Mouse (Mus musculus): ENCODE measurements at regions not wholly inside any gene's neighbourhood (a gene's known extent, or its start where the extent isn't known, plus 50 kb on each side); places are given as distances from the start of the nearest gene placed in this dataset.

DNA sequence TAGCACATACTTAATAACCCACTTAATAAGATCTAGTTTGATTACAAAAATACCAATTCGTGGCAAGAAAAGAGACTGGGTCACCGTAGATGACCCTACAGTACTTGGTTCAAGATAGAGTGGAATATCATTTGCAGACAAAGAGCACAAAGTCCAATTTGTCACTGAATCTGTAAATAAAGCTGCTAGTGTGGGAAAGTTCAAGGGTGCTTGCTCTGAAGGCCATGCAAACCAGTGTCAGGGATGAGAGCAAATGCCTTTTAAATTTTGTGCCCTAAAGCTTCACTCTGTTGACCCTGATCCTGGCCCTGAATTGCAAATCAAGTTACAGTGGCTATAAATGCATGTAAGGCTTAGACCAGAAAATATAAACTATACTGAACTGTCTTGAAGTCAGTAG, 113.1 kb downstream of the Cd55b start:
- H3K27me3 ChIP-seq (ENCODE audit: control insufficient read depth, insufficient read depth, low read length) = no peaks in the 10 kb centered on the region
- TF ChIP-seq POLR2A (IDR thresholded peaks at IDR 0.05; ENCODE audit: insufficient read depth, low read depth, low read length) (no peak), EP300 (IDR thresholded peaks at IDR 0.05; ENCODE audit: insufficient read depth, low read depth, low read length) (no peak), CTCF (IDR thresholded peaks at IDR 0.05) (no peak)
- no peak overlapping the region for H3K27ac ChIP-seq
- intact Hi-C loops (cut with DNase I) = no loop called here
- no peak overlapping the region for H3K9ac ChIP-seq (ENCODE audit: low read depth, low read length)
- H3K79me2 ChIP-seq (replicated peaks; ENCODE audit: control insufficient read depth, insufficient read depth, low read length) = no peaks in the 10 kb centered on the region
- 58% methylated on average over 2 of the region's 2 CpGs for whole genome bisulfite sequencing
- no peaks in the 10 kb centered on the region for H3K4me1 ChIP-seq (ENCODE audit: control insufficient read depth, insufficient read depth, low read length)
- no peaks in the 10 kb centered on the region for H3K36me3 ChIP-seq (ENCODE audit: control insufficient read depth, insufficient read depth, low read length)
- no peak for DNase-seq
- H3K4me3 ChIP-seq = no peak overlapping the region

DNA sequence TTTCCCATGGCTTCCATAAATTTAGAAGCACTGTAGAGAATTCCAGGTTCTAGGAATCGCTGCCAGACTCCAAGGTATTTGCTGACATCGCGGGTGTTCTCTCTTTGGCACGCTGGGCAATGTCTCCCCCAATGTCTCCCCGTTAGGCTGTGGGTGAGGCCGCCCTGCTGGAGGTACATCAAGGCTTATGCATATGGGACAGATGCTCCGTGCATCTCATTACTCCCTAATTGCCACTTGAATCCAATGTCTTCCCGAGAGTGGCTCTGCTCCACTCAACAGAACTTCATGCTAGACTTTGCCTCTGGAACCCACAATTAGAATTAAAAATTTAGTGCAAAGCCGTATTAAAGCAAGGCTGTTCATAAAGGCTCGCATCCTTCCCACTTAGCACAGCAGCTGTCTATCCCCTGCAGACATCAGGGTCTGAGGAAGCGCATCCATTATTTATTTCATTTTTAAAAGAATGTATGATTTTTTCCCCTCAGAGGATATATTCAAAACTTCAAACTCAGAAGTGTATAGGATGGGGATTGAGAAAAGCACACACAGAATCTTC, 120.9 kb downstream of the Cd55b start:
- Histone ChIP-seq H3K36me3 (ENCODE audit: control insufficient read depth, insufficient read depth, low read length) (no peaks in the 10 kb centered on the region), H3K27ac (no peak overlapping the region), H3K79me2 (replicated peaks; ENCODE audit: control insufficient read depth, insufficient read depth, low read length) (no peaks in the 10 kb centered on the region), H3K4me1 (ENCODE audit: control insufficient read depth, insufficient read depth, low read length) (no peaks in the 10 kb centered on the region), H3K4me3 (no peak overlapping the region), H3K9ac (ENCODE audit: low read depth, low read length) (no peak overlapping the region), H3K27me3 (ENCODE audit: control insufficient read depth, insufficient read depth, low read length) (no peaks in the 10 kb centered on the region)
- WGBS = 60% methylated on average over 11 of the region's 11 CpGs
- no peak for TF ChIP-seq EP300 (IDR thresholded peaks at IDR 0.05; ENCODE audit: insufficient read depth, low read depth, low read length)
- no peak for TF ChIP-seq CTCF (IDR thresholded peaks at IDR 0.05)
- intact Hi-C loops (cut with DNase I) = no loop called here
- DNase-seq = no peak

DNA sequence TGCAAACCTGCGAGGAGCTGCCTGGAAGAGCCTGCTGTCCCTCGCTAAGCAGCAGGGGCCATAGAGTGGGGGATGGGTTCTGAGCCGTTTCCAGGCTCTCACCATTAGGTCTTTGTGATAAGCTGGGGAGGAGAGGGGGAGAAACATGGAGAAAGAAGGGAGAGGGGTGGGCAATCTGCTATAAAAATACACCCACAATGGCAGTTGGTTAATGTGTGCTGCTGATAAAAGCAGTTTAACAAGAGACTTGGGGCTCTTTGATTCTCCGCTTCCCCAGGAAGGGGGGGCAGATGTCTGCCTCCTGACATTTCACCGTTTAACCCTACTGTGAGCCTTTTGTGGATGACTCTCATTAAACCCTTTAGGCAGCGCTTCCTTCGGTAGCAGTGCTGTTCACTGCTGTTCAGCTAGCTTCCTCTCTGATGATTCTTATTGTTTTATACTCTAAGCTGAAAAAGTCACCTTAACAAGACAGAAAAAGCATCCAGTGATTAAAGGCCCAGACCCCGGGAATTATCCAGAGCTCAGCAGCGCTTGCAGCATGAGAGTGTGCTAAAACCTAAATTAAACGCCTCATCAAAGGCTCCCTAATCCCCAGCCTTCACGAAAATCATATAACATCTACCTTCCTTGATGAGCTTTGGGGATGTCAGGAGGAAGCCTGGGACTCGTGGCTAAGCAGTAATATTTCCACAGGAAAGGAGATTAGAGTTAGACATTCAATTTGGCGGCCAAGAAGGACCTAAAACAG, 122.6 kb downstream of the Cd55b start:
- H3K4me3 ChIP-seq = no peak overlapping the region
- no peak overlapping the region for H3K27ac ChIP-seq
- 11% methylated on average over 13 of the region's 13 CpGs for WGBS
- no peaks in the 10 kb centered on the region for H3K4me1 ChIP-seq (ENCODE audit: control insufficient read depth, insufficient read depth, low read length)
- no peak for DNase-seq
- intact Hi-C loops (cut with DNase I) = no loop called here
- no peaks in the 10 kb centered on the region for H3K36me3 ChIP-seq (ENCODE audit: control insufficient read depth, insufficient read depth, low read length)
- H3K27me3 ChIP-seq (ENCODE audit: control insufficient read depth, insufficient read depth, low read length) = no peaks in the 10 kb centered on the region
- TF ChIP-seq EP300 (IDR thresholded peaks at IDR 0.05; ENCODE audit: insufficient read depth, low read depth, low read length) = no peak
- no peak for TF ChIP-seq CTCF (IDR thresholded peaks at IDR 0.05)
- TF ChIP-seq POLR2A (IDR thresholded peaks at IDR 0.05; ENCODE audit: insufficient read depth, low read depth, low read length) = no peak
- no peaks in the 10 kb centered on the region for H3K79me2 ChIP-seq (replicated peaks; ENCODE audit: control insufficient read depth, insufficient read depth, low read length)
- H3K9ac ChIP-seq (ENCODE audit: low read depth, low read length) = no peak overlapping the region

DNA sequence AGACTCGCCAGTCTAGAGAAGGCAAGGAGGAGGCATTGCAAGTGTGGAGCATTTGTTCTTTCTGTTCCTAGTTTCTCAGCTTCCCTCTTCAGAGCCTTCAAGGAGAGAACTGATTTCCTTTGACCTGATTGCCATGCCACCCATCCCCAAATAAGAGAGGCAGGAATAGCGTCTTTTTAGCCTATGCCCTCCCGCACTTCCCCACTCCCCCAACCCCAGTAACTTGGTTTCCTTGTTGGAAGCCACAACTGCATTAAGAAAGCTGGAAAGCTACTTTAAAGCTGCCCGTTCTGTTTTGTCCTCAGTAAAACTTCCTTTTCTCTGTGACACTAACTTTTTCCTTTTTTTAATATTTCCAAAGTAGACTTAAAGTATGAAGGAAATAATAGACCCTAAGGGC, 123.2 kb downstream of the Cd55b start:
- Histone ChIP-seq H3K79me2 (replicated peaks; ENCODE audit: control insufficient read depth, insufficient read depth, low read length) (no peaks in the 10 kb centered on the region), H3K27ac (no peak overlapping the region), H3K4me1 (ENCODE audit: control insufficient read depth, insufficient read depth, low read length) (no peaks in the 10 kb centered on the region), H3K9ac (ENCODE audit: low read depth, low read length) (no peak overlapping the region), H3K36me3 (ENCODE audit: control insufficient read depth, insufficient read depth, low read length) (no peaks in the 10 kb centered on the region), H3K27me3 (ENCODE audit: control insufficient read depth, insufficient read depth, low read length) (no peaks in the 10 kb centered on the region), H3K4me3 (no peak overlapping the region)
- no peak for DNase-seq
- intact Hi-C loops (cut with DNase I) = no loop called here
- WGBS = 22% methylated on average over 4 of the region's 4 CpGs
- TF ChIP-seq EP300 (IDR thresholded peaks at IDR 0.05; ENCODE audit: insufficient read depth, low read depth, low read length) (no peak), POLR2A (IDR thresholded peaks at IDR 0.05; ENCODE audit: insufficient read depth, low read depth, low read length) (no peak), CTCF (IDR thresholded peaks at IDR 0.05) (no peak)

DNA sequence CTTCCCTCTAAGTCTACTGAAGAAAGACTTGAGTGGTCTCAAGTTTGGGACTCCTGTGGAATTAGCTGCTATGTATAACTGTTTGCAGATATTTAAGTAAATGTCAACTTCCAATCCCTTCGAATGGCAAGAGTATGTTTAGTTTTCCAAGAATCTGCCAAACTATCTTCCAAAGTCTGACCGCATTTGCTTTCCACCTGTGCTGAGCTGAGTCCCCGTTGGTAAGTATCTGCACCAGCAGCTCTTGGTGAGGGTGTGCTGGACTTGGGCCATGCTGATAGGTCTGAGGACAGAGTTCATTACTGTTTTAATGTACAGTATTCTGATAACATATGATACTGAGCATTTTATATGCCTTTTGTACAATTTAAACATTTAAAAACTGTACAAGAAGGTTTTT, 123.7 kb downstream of the Cd55b start:
- no peak for TF ChIP-seq CTCF (IDR thresholded peaks at IDR 0.05)
- no peak for TF ChIP-seq POLR2A (IDR thresholded peaks at IDR 0.05; ENCODE audit: insufficient read depth, low read depth, low read length)
- Histone ChIP-seq H3K27ac (no peak overlapping the region), H3K4me3 (no peak overlapping the region), H3K9ac (ENCODE audit: low read depth, low read length) (no peak overlapping the region), H3K36me3 (ENCODE audit: control insufficient read depth, insufficient read depth, low read length) (no peaks in the 10 kb centered on the region), H3K27me3 (ENCODE audit: control insufficient read depth, insufficient read depth, low read length) (no peaks in the 10 kb centered on the region), H3K4me1 (ENCODE audit: control insufficient read depth, insufficient read depth, low read length) (no peaks in the 10 kb centered on the region), H3K79me2 (replicated peaks; ENCODE audit: control insufficient read depth, insufficient read depth, low read length) (no peaks in the 10 kb centered on the region)
- WGBS = 62% methylated on average over 3 of the region's 3 CpGs
- intact Hi-C loops (cut with DNase I) = no loop called here
- no peak for DNase-seq

DNA sequence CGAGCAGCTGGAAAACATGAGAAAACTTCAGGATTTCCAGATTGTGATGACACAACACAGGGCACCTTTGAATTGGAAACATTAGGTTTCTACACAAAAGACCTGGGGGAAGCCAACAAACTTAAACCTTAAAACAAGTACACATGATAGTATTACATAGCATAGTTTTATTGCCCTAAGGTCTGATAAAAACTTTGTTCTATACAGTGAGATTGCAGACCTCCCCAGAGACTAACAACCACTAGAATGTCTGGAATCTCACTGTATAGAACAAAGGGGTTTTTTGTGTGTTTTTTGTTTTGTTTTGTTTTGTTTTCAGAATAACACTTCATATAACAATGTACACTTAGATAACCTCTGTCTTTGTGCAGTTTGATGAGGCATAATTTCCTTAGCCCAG, 124.2 kb downstream of the Cd55b start:
- TF ChIP-seq EP300 (IDR thresholded peaks at IDR 0.05; ENCODE audit: insufficient read depth, low read depth, low read length) (no peak), CTCF (IDR thresholded peaks at IDR 0.05) (no peak), POLR2A (IDR thresholded peaks at IDR 0.05; ENCODE audit: insufficient read depth, low read depth, low read length) (no peak)
- Histone ChIP-seq H3K9ac (ENCODE audit: low read depth, low read length) (no peak overlapping the region), H3K27me3 (ENCODE audit: control insufficient read depth, insufficient read depth, low read length) (no peaks in the 10 kb centered on the region), H3K27ac (no peak overlapping the region), H3K36me3 (ENCODE audit: control insufficient read depth, insufficient read depth, low read length) (no peaks in the 10 kb centered on the region), H3K4me3 (no peak overlapping the region), H3K79me2 (replicated peaks; ENCODE audit: control insufficient read depth, insufficient read depth, low read length) (no peaks in the 10 kb centered on the region), H3K4me1 (ENCODE audit: control insufficient read depth, insufficient read depth, low read length) (no peaks in the 10 kb centered on the region)
- WGBS = 88% methylated on average over 1 of the region's 1 CpGs
- no peak for DNase-seq
- intact Hi-C loops (cut with DNase I) = no loop called here

All from heart, adult 2 months (tissue).